In the genomic region with DNA sequence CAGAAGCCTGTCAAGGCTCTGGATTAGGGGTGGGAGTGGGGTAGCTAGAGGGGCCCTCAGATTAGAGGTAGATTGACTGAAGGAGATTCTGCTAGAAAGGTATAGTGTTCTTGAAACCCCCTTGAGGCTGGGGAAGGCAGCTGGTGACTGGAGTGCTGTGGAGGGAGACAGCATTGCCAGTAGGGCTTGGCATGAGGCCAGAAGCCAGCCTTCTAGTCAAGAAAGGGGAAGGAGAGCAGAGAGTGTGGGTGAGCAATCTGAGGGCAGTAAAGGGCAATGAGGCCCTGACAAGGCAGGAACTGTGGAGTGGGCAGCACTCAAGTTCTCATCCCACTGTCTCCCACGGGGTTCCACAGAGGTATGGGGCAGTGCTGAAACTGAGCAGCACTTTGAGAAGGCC, we compare ENCODE assay signal across 9 mouse cellular contexts. TPM values are rescaled to one million over a fixed set of nuclear protein-coding genes. Genes with fewer than 3 reads are reported as not detected.
DNase-seq lines count a peak whose midpoint lies in the region; TF ChIP-seq lines count a peak whose summit lies in the region.
"Had no signal": no experiment of that assay in that cellular context is flagged by ENCODE, and none has a peak within 500 bp of the region (broad histone marks: within the 10 kb centered on the region; RNA-seq: fewer than 3 reads in every experiment).

No protein-coding gene starts in this region.

- DNase-seq in heart, adult 11 months, result peak; percentile 95
- DNase-seq in heart, postnatal 25 days (ENCODE audit: low spot score), result no peak
- DNase-seq in right cerebral cortex, postnatal 10 days (ENCODE audit: low spot score in 2 of 2), result peak; percentile 43 to 72
- no peak for DNase-seq in right cerebral cortex, adult 2 months (ENCODE audit: low spot score in 2 of 2)
- peak; percentile 66 for DNase-seq in brain, embryonic 14.5 days (ENCODE audit: low read depth)
- peak; percentile 64 to 74 for DNase-seq in kidney, postnatal 4 days
- DNase-seq in spleen, postnatal 4 days (ENCODE audit: low spot score in 2 of 2), result peak; percentile 52 to 77
- DNase-seq in cerebellum, adult 9-10 months, result no peak

- TF ChIP-seq CTCF in brain, embryonic 14.5 days (IDR thresholded peaks at IDR 0.05; ENCODE audit: borderline replicate concordance, extremely low read depth, insufficient read depth, insufficient read length), result no peak

- intact Hi-C loops in heart, postnatal 25 days (cut with DNase I), result no loop called here

- no peak for TF ChIP-seq POLR2A in brain, embryonic 14.5 days (IDR thresholded peaks at IDR 0.05; ENCODE audit: borderline replicate concordance, extremely low read depth, insufficient read depth, insufficient read length, poor library complexity, severe bottlenecking)

RNA-seq across cellular contexts. Expression of a gene that starts 22.2 kb away (rescaled TPM):
- under 1 TPM; 0.36 to 0.75 TPM for total RNA-seq in heart, postnatal 25 days (2021)
- polyA plus RNA-seq in brain, embryonic 14.5 days (2012; rRNA removed), result 0.37 and 0.64 TPM in 2 replicates

RNA-seq across cellular contexts. Expression of a gene that starts 33.3 kb away (rescaled TPM):
- total RNA-seq in heart, postnatal 25 days (2021), result not detected
- polyA plus RNA-seq in brain, embryonic 14.5 days (2012; rRNA removed), result not detected in 2 replicates
- total RNA-seq: G1E had no signal
- polyA plus RNA-seq: G1E had no signal

RNA-seq across cellular contexts. Expression of a gene that starts 38.7 kb away (rescaled TPM):
- total RNA-seq in heart, postnatal 25 days (2021), result 1 to 10 TPM; 6.9 TPM
- polyA plus RNA-seq in brain, embryonic 14.5 days (2012; rRNA removed), result 64.1 and 73.4 TPM in 2 replicates

Comparison
In these comparisons a context has a peak if more than half of its experiments do, and no peak if none do; other contexts are left out.
1. DNase-seq: peak in heart, adult 11 months (single experiment), right cerebral cortex, postnatal 10 days (2 of 2), brain, embryonic 14.5 days (single experiment), kidney, postnatal 4 days (2 of 2) and spleen, postnatal 4 days (2 of 2); none in heart, postnatal 25 days (single experiment), right cerebral cortex, adult 2 months (0 of 2) and cerebellum, adult 9-10 months (single experiment).